Mouse (Mus musculus) C2C12 (cell line): ENCODE data around the gene Rpa1.

Experiments
- CEBPB ChIP-seq: IDR thresholded peaks from one replicate; pipeline ENCODE4 v1.6.1; 2011; ENCODE audit warnings: low read depth, mild to moderate bottlenecking, control low read depth, moderate library complexity
- CTCF ChIP-seq: IDR thresholded peaks from one replicate; pipeline ENCODE4 v1.5.1; 2011; ENCODE audit not compliant: control insufficient read depth, insufficient read depth, insufficient read length
- MYOG ChIP-seq: IDR thresholded peaks from one replicate; pipeline ENCODE4 v1.6.1; 2011; ENCODE audit not compliant: control insufficient read depth, insufficient read length; ENCODE audit errors: extremely low read depth

DNA sequence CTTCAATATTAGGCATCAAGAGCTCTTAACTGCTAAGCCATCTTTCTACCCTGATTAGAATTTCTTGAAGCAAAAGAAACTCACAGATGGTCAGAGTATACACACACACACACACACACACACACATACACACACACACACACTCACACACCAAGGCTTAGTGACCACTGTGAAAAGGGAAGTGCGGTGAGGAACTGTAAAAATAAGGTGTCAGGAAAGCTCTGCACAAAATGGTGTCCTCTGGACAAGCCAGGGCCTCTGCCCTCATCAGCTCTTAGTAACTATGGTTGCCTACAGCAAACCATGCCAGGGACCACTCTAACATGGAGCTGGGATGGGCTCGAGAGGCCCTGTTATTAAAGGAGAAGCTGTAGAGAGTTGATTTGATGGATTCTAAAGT, 23.7 kb downstream of the Rpa1 start:
- TF ChIP-seq CTCF (no peak), MYOG (no peak), CEBPB (no peak)
